Mouse (Mus musculus) forebrain, embryonic 13.5 days (tissue): ENCODE results near the gene Dhps. TPM values are rescaled to one million over a fixed set of nuclear protein-coding genes. Genes with fewer than 3 reads are reported as not detected.

Experiments used
- ATAC-seq: fragments of 200-750 bp; cut with Nextera tagmentation; 2 replicates; pipeline ENCODE4 v1.8.0; 2017
- H3K27ac ChIP-seq: fragments of 300-500 bp; sonication (generic); 2 replicates; pipeline ENCODE4 v1.5.1; 2015; ENCODE audit warnings: inconsistent platforms, mild to moderate bottlenecking, moderate library complexity
- H3K27me3 ChIP-seq: fragments of 300-500 bp; sonication (generic); 2 replicates; pipeline ENCODE4 v1.6.1; 2015; ENCODE audit warnings: mild to moderate bottlenecking, inconsistent platforms
- H3K36me3 ChIP-seq: fragments of 300-500 bp; sonication (generic); 2 replicates; pipeline ENCODE4 v1.6.1; 2015; ENCODE audit warnings: mild to moderate bottlenecking, inconsistent platforms; ENCODE audit not compliant: poor library complexity, severe bottlenecking
- H3K4me1 ChIP-seq: fragments of 300-500 bp; sonication (generic); 2 replicates; pipeline ENCODE4 v1.6.1; 2015; ENCODE audit warnings: inconsistent platforms
- H3K4me2 ChIP-seq: fragments of 300-500 bp; sonication (generic); 2 replicates; pipeline ENCODE4 v1.6.1; 2015; ENCODE audit warnings: inconsistent platforms, mild to moderate bottlenecking, moderate library complexity
- H3K4me3 ChIP-seq: fragments of 300-500 bp; sonication (generic); 2 replicates; pipeline ENCODE4 v1.5.1; 2015; ENCODE audit warnings: mild to moderate bottlenecking, inconsistent platforms
- H3K9ac ChIP-seq: fragments of 300-500 bp; sonication (generic); 2 replicates; pipeline ENCODE4 v1.6.1; 2015; ENCODE audit warnings: mild to moderate bottlenecking, inconsistent platforms
- H3K9me3 ChIP-seq: fragments of 300-500 bp; sonication (generic); replicated peaks from 2 replicates; pipeline ENCODE4 v1.6.1; 2016; ENCODE audit warnings: inconsistent platforms
- WGBS: fragments of 180-500 bp; shearing (Covaris S2); methylation state at CpG from one replicate; pipeline ENCODE4 v1.1.7; 2015; 5-methylcytosine and 5-hydroxymethylcytosine counted together
- polyA plus RNA-seq: library from polyadenylated mRNA; unstranded; fragments of >200 nt; fragmentation: Nextera tagmentation; extraction: Ambion mirVana; gene quantifications from 2 replicates; pipeline ENCODE4 v1.2.1, GENCODE M21; 2015

Gene Dhps
- 79.5 TPM in 2 replicates for polyA plus RNA-seq

DNA sequence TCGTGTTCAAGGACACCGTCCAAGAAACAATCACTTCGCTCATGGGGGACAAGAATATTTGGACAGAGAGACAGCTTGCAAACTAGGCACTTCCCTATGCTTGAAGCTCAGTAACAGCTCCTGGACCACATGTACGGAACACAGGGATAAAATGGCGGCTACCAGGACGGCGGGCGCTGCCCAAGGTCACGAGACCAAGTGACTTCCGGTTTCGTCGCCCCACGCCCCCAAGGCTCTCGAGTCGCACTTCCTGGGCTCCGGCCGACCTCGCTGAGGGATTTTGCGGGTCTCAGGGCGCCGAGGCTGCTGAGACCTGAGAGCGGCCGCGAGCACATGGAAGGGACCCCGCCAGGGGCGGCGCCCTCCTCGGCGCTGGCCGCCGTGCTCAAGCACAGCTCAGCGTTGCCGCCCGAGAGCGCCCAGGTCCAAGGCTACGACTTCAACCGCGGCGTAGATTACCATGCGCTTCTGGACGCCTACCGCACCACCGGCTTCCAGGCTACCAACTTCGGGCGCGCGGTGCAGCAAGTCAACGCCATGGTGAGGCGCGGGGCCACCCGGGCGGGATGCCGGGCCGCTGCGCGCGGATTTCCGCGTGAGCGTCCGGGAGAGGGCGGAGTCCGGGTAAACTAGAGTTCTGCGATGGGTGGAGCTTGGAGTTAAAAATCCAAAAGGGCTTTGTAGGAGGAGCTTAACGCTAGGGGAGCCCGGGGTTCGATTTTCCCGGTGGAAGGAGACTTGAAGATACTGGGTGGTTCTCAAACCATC, at the start of gene Dhps:
Dhps (plus strand) TSS at position 244 of the 768 bp plus-strand sequence.
- Histone ChIP-seq H3K9me3 (no peaks in the 10 kb centered on the region), H3K36me3 (peaks cover 52% of the 10 kb centered on the region), H3K4me3 (peak within 1 kb of the TSS; percentile 92), H3K27ac (peak within 1 kb of the TSS; percentile 94), H3K4me1 (peaks cover 19% of the 10 kb centered on the region), H3K9ac (peak within 1 kb of the TSS; percentile 87), H3K4me2 (peak within 1 kb of the TSS; percentile 73), H3K27me3 (no peaks in the 10 kb centered on the region)
- under 1% methylated on average over 67 of the region's 68 CpGs for WGBS
- peak; percentile 92 for ATAC-seq

DNA sequence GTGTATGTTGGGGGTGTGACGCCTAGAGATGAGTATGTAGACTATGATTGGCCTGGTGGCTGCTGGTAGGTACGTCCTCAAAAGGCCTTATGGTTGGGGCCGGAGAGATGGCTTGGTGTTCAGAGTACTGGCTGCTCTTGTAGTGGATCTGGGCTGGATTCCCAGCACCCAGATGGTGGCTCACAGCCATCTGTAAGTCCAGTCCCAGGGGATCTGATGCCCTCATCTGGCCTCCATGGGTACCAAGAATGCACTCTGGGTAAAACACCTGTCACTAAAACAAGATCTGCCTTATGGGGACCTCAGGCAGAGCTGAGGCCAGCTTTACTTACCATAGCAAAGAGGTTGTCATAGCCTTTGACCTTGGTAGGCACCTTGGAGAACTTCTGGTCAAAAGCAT, 47.7 kb upstream of the Dhps start:
- Histone ChIP-seq H3K4me2 (peak overlapping the region; percentile 94), H3K9me3 (no peaks in the 10 kb centered on the region), H3K27ac (no peak overlapping the region), H3K4me3 (peak overlapping the region; percentile 93), H3K9ac (no peak overlapping the region; the same call in 1 of the 2 replicates), H3K4me1 (peaks cover 36% of the 10 kb centered on the region), H3K36me3 (peaks cover 54% of the 10 kb centered on the region), H3K27me3 (no peaks in the 10 kb centered on the region)
- 96% methylated on average over 3 of the region's 3 CpGs for WGBS
- ATAC-seq = no peak

DNA sequence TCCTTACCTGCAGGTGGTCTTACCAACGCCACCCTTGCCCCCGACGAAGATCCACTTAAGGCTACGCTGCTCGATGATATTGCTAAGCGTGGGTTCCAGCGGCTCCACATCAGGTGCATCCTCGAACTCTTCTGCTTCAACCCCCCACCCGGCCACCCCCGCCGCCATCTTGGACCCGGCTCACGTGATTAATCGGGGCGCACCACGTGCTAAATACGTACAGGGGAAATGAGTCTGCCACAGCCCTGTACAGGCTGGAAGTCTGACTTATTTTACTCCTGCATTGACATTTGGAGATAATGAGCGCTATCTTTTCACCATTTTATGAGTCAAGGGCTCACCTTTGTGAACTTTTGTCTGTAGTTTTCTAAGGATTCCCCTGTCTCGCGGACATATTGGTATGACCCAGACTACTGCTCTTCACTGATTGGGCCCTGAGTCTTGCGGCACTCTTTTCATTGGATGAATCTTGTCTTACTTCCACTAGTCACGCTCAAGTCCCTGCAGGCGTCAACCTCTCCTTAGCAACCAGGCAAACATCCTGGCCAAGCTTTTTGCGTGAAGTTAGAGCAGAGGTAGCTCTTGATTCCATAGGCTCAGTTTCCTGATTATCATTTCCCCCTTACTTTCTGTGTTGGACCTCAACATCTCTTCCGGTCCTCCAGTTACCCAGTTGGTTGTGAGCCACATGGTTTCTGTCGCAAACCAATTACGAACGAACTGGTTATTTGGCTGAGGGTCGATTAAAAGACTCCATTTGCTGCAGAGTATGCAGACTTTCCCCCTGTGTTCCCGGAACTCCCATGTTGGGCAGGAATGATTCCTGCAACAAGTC, 46.2 kb upstream of the Dhps start, which contains the start of gene Asna1:
Asna1 (minus strand) TSS at position 184 of the 835 bp plus-strand sequence.
- H3K4me2 ChIP-seq = peak within 1 kb of the TSS; percentile 94

DNA sequence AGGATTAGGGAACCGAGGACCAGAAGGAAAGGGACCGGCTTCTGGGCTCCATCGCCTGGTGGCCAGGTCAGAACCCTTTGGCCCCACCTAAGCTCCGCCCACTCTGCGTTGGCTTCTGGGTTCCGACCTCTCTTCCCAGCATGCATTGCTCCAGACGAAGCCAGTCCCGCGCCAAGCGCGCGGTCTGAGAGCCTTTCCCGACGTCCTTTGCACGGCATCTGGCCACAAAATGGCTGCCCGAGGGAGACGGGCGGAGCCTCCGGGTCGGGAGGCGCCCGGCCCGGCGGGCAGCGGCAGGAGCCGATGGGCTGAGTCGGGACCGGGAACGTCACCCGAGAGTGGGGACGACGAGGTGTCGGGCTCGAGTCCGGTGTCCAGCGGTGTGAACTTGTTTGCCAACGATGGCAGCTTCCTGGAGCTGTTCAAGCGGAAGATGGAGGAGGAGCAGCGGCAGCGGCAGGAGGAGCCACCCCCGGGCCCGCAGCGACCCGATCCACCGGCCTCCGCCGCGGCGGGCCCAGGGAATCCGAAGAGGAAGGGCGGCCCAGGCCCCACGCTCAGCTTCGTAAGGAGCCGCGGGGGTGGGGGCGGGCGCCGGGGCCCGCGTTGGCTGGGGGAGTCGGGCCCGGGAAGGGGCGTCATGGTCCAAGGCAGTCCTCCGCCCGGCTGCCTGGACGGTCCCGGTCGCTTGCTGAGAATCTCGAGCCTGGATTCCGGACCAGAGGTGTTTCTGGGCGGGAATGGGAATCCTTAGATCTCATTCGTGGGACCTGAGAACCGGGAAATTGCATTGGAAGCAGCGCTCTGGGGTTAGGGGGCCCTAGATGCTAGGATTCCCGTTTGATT, 44.7 kb upstream of the Dhps start, which contains the start of gene Trir:
Trir (plus strand) TSS at position 154 of the 846 bp plus-strand sequence.
- H3K4me1 ChIP-seq = peaks cover 40% of the 10 kb centered on the region
- H3K9me3 ChIP-seq = no peaks in the 10 kb centered on the region
- H3K4me3 ChIP-seq = peak within 1 kb of the TSS; percentile 99
- WGBS = under 1% methylated on average over 75 of the region's 75 CpGs
- peak; percentile 80 for ATAC-seq
- H3K27me3 ChIP-seq = no peaks in the 10 kb centered on the region
- peak within 1 kb of the TSS; percentile 92 for H3K27ac ChIP-seq
- peaks cover 51% of the 10 kb centered on the region for H3K36me3 ChIP-seq
- peak within 1 kb of the TSS; percentile 94 for H3K4me2 ChIP-seq
- H3K9ac ChIP-seq = peak within 1 kb of the TSS; percentile 100

More for the DNA sequence above, 46.2 kb upstream of the Dhps start, which contains the start of gene Asna1:
- Histone ChIP-seq H3K27me3 (no peaks in the 10 kb centered on the region), H3K4me1 (peaks cover 40% of the 10 kb centered on the region), H3K9ac (peak within 1 kb of the TSS; percentile 77), H3K27ac (peak within 1 kb of the TSS; percentile 92), H3K9me3 (no peaks in the 10 kb centered on the region), H3K4me3 (peak within 1 kb of the TSS; percentile 93), H3K36me3 (peaks cover 52% of the 10 kb centered on the region)
- 6% methylated on average over 30 of the region's 30 CpGs for WGBS
- ATAC-seq = peak; percentile 93

DNA sequence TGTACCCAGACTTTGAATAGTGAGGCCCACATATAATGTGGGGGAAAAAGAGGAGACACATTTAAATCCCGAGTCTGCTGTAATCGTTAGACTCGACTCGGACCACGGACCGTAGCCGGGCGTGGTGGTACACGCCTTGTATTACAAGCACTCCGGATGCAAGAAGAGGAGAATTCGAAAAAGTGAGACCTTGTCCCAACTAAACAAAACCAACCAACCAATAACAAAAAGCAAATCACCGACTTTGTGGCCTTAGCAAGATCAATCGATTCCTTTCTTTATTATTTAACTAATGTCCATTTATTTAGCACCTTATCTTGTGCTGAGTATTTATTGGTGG, 44.1 kb upstream of the Dhps start:
- 2% methylated on average over 13 of the region's 13 CpGs for WGBS
- H3K4me3 ChIP-seq = peak overlapping the region; percentile 99
- peaks cover 40% of the 10 kb centered on the region for H3K4me1 ChIP-seq
- H3K4me2 ChIP-seq = peak overlapping the region; percentile 94
- ATAC-seq = no peak
- no peaks in the 10 kb centered on the region for H3K27me3 ChIP-seq
- H3K36me3 ChIP-seq = peaks cover 51% of the 10 kb centered on the region
- H3K27ac ChIP-seq = peak overlapping the region; percentile 92
- H3K9me3 ChIP-seq = no peaks in the 10 kb centered on the region
- peak overlapping the region; percentile 100 for H3K9ac ChIP-seq

DNA sequence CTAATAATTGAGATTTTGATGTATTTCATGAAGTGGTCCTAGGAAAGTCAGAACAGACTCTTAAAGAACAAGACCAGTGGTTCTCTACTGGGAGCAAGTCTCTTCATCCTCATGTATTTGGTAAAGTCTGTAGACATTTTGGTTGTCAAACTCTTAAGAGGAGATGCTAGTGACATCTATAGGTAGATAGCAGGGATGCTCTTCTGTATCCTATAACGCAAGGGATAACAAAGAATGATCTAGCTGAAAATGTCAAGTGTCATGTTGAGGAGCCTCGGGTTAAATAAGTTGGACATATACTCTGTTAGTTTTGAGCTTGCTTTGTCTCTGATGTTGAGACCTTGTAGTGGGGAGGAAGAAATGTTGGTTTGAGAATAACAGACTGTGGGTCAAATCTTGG, 43.6 kb upstream of the Dhps start:
- Histone ChIP-seq H3K9me3 (no peaks in the 10 kb centered on the region), H3K4me2 (peak overlapping the region; percentile 94), H3K4me1 (peaks cover 40% of the 10 kb centered on the region), H3K27ac (no peak overlapping the region), H3K4me3 (peak overlapping the region; percentile 99), H3K36me3 (peaks cover 51% of the 10 kb centered on the region), H3K9ac (peak overlapping the region; percentile 100), H3K27me3 (no peaks in the 10 kb centered on the region)
- no peak for ATAC-seq
- WGBS = 24% methylated on average over 2 of the region's 2 CpGs

DNA sequence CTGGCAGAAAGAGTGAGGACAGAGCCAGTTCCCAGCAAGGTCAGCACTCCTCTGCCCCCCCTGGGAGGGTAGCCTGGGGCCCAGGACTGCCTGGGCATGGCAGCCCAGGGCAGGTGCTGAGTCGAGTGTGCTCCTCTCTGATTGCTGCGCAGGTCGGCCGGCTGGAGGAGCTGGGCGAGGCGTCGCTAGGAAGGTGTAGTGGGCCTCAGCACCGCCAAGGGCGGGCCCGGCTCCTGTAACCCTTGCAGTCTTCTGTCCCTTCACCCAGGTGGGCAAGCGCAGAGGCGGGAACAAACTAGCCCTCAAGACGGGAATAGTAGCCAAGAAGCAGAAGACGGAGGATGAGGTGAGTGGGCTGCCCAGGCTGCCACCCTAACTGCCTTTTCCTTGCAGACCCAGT, 42.3 kb upstream of the Dhps start:
- no peak for ATAC-seq
- Histone ChIP-seq H3K27ac (no peak overlapping the region), H3K27me3 (no peaks in the 10 kb centered on the region), H3K4me1 (peaks cover 32% of the 10 kb centered on the region), H3K9ac (peak overlapping the region; percentile 100), H3K4me3 (0 out of 2 replicates have a peak overlapping the region, but pooled peaks have one; percentile 99), H3K36me3 (peaks cover 48% of the 10 kb centered on the region), H3K4me2 (peak overlapping the region; percentile 94), H3K9me3 (no peaks in the 10 kb centered on the region)
- 91% methylated on average over 14 of the region's 14 CpGs for WGBS

DNA sequence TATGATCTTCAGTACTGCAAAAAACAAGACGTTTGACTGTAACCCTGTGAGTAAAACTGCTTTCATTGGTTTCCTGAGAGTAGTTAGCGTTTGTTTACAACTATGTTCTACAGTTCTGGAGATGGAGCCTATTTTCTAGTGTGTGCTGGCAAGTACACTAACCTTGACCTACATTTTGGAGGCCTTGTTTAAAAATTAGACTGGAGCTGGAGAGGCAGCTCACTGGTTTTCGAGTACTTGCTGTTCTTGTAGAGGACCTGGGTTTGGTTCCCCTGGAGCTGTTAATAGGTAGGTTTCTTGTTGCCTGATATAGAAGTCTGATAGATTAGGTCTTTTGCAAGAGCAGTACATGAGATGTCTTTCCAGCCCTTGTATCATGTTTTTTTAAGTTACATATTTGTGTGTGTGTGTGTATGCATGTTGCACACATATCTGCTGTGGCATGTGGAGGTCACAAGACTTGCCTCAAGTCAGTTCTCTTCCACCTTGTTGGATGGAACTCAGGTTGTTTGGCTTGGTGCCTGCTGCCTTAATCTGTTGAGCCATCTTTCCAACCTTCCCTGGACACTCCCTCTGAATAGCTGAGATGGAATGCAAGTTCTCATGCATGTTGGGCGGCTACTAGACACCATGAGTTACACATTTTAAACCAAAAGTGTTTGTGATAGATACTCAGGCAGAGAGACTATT, 38.8 kb upstream of the Dhps start:
- no peak for ATAC-seq
- H3K4me1 ChIP-seq = peaks cover 29% of the 10 kb centered on the region
- H3K4me2 ChIP-seq = no peak overlapping the region
- 0 out of 2 replicates have a peak overlapping the region, but pooled peaks have one; percentile 8 for H3K9ac ChIP-seq
- 89% methylated on average over 4 of the region's 4 CpGs for WGBS
- no peaks in the 10 kb centered on the region for H3K27me3 ChIP-seq
- no peak overlapping the region for H3K27ac ChIP-seq
- no peak overlapping the region for H3K4me3 ChIP-seq
- H3K36me3 ChIP-seq = peaks cover 48% of the 10 kb centered on the region
- H3K9me3 ChIP-seq = no peaks in the 10 kb centered on the region

DNA sequence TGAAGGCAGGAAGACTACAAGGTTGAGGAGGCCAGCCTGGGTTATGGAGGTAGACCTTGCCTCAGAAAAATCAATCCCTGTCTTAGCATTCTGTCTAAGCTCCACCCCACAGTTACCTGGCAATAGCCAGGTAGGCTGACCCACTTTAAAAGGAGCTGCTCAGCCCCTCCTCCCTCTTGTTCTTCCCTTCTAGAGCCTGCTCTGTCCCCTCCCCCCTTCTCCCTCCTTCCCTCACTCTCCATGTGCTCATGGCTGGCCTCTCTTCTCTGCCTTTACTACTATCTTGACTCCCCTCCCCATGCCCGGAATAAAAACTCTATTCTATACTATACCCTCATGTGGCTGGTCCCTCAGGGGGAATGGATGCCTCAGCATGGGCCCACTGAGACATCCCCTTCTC, 37.7 kb upstream of the Dhps start:
- Histone ChIP-seq H3K36me3 (peaks cover 48% of the 10 kb centered on the region), H3K27ac (no peak overlapping the region), H3K4me1 (peaks cover 29% of the 10 kb centered on the region), H3K4me2 (no peak overlapping the region), H3K9me3 (no peaks in the 10 kb centered on the region), H3K27me3 (no peaks in the 10 kb centered on the region), H3K9ac (no peak overlapping the region), H3K4me3 (no peak overlapping the region)
- 69% methylated on average over 1 of the region's 1 CpGs for WGBS
- ATAC-seq = no peak

DNA sequence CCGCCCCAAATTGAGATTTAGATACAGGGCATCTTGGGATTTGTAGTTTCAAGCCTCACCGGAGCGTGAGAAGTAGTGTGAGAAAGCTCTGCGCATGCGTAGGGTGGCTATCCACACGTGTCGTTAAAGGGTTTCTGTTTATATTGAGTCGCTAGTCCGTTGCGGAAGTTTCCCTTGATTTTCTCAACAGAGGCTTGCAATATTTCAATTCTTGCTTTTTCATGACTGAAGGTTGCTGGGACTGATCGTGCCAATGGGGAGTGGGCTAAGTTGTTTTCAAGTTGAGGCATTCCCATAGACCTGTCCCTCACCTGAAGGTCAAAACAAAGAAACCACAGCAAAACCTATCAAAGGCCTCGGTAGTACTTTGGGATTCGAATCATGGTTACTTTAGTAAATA, 36.8 kb upstream of the Dhps start:
- Histone ChIP-seq H3K27me3 (no peaks in the 10 kb centered on the region), H3K4me1 (peaks cover 32% of the 10 kb centered on the region), H3K9me3 (no peaks in the 10 kb centered on the region), H3K36me3 (peaks cover 40% of the 10 kb centered on the region), H3K27ac (no peak overlapping the region), H3K4me3 (peak overlapping the region; percentile 86), H3K4me2 (peak overlapping the region; percentile 98), H3K9ac (peak overlapping the region; percentile 72)
- WGBS = 4% methylated on average over 12 of the region's 13 CpGs
- ATAC-seq = no peak
